Mouse (Mus musculus) liver (tissue): ENCODE results near the gene Hand1.
"Not testable (repeated sequence)": the region's sequence is repeated elsewhere in the genome, so short reads cannot be mapped to it uniquely, and the experiment has no call there.

Experiments
- DNase-seq: peaks from one replicate; pipeline ENCODE4 v3.0.0-alpha.2; 2020; ENCODE audit warnings: mixed read lengths

Gene Hand1

GRCm38 (mm10) chr11:57832552-57833201 is at the start of gene Hand1:
Gene Hand1 (minus strand): TSS chr11:57832818.
- DNase-seq, result no peak

- DNase-seq, result no peak
Observed at GRCm38 (mm10) chr11:57876157-57876556, 43.5 kb upstream of the Hand1 start.

- DNase-seq, result no peak
Observed at GRCm38 (mm10) chr11:57873014-57873413, 40.4 kb upstream of the Hand1 start.

- DNase-seq, result peak; percentile 31
Observed at GRCm38 (mm10) chr11:57868753-57869460, 36.3 kb upstream of the Hand1 start.

- no peak for DNase-seq
Observed at GRCm38 (mm10) chr11:57866466-57866865, 33.8 kb upstream of the Hand1 start.

- no peak for DNase-seq
Observed at GRCm38 (mm10) chr11:57864577-57864976, 32.0 kb upstream of the Hand1 start.

GRCm38 (mm10) chr11:57862088-57862487 is 29.5 kb upstream of the Hand1 start:
- no peak for DNase-seq

GRCm38 (mm10) chr11:57857709-57858108 is 25.1 kb upstream of the Hand1 start:
- DNase-seq, result no peak

GRCm38 (mm10) chr11:57853571-57853970 is 21.0 kb upstream of the Hand1 start:
- no peak for DNase-seq

GRCm38 (mm10) chr11:57850931-57851330 is 18.3 kb upstream of the Hand1 start:
- DNase-seq, result no peak

- DNase-seq, result no peak
Observed at GRCm38 (mm10) chr11:57850298-57850697, 17.7 kb upstream of the Hand1 start.

- DNase-seq, result no peak
Observed at GRCm38 (mm10) chr11:57847396-57847795, 14.8 kb upstream of the Hand1 start.

GRCm38 (mm10) chr11:57846421-57847363 is 14.1 kb upstream of the Hand1 start:
- DNase-seq, result not testable (repeated sequence)

GRCm38 (mm10) chr11:57841391-57841790 is 8.8 kb upstream of the Hand1 start:
- DNase-seq, result no peak

GRCm38 (mm10) chr11:57840986-57841385 is 8.4 kb upstream of the Hand1 start:
- no peak for DNase-seq

GRCm38 (mm10) chr11:57837861-57838680 is 5.5 kb upstream of the Hand1 start:
- no peak for DNase-seq

- DNase-seq, result no peak
Observed at GRCm38 (mm10) chr11:57836872-57837680, 4.5 kb upstream of the Hand1 start.

GRCm38 (mm10) chr11:57836401-57836800 is 3.8 kb upstream of the Hand1 start:
- no peak for DNase-seq

- DNase-seq, result no peak
Observed at GRCm38 (mm10) chr11:57835931-57836330, 3.3 kb upstream of the Hand1 start.

- DNase-seq, result no peak
Observed at GRCm38 (mm10) chr11:57835331-57835730, 2.7 kb upstream of the Hand1 start.

- DNase-seq, result no peak
Observed at GRCm38 (mm10) chr11:57834031-57834430, 1.4 kb upstream of the Hand1 start.
